Mouse (Mus musculus) heart, postnatal 0 days (tissue): ENCODE data around the gene Kcnj11.

Source experiments
- CTCF ChIP-seq: IDR thresholded peaks from 2 replicates; pipeline ENCODE4 v1.5.1; 2016; ENCODE audit warnings: antibody characterized with exemption, control low read depth, low read depth
- EP300 ChIP-seq: IDR thresholded peaks from 2 replicates; pipeline ENCODE4 v1.6.1; 2016; ENCODE audit warnings: antibody characterized with exemption, low read depth

DNA sequence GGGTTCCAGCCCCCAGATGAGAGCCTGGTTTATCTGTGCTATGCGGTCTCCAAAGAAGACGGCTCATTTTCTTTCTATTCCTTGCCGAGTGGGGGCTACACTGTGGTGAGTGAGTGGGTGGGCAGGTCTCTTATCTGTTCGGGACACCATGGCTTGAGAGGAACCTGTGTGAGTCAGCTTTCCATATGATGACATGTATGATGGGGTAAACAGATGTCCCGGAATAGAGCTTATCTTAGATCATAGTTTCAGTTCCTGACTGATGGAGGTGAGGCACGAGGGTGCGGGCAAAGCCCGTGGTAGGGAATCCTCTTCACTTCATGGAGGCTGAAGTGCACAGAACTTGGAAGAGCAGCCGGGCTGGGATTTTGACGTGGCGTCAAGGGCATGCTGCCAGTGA is 54.7 kb downstream of the Kcnj11 start:
- TF ChIP-seq CTCF, result no peak
- no peak for TF ChIP-seq EP300
